In genomic region chr13:73467034-73467420, GRCm38 (mm10) we compare ENCODE assay signal across 8 mouse cellular contexts. TPM values are rescaled to one million over a fixed set of nuclear protein-coding genes. Genes with fewer than 3 reads are reported as not detected.
DNase-seq lines count a peak whose midpoint lies in the region; ATAC-seq lines count a peak whose summit lies in the region.

Lpcat1 (plus strand) TSS chr13:73467197.

- no peaks in the 10 kb centered on the region for H3K36me3 ChIP-seq in intestine, embryonic 14.5 days (ENCODE audit: control insufficient read depth, insufficient read depth, low read length)

- intact Hi-C loops in gastrocnemius, postnatal 36 days (cut with DNase I): no loop called here
- intact Hi-C loops in left cerebral cortex, postnatal 14 days (cut with DNase I): no loop called here

- peaks cover 15% of the 10 kb centered on the region for H3K4me1 ChIP-seq in intestine, embryonic 14.5 days (replicated peaks; ENCODE audit: control insufficient read depth, insufficient read depth, low read length)

- no peaks in the 10 kb centered on the region for H3K27me3 ChIP-seq in intestine, embryonic 14.5 days (replicated peaks; ENCODE audit: control insufficient read depth, insufficient read depth, low read length)

- under 1% methylated on average over 35 of the region's 35 CpGs for WGBS in intestine, embryonic 14.5 days

- no peaks in the 10 kb centered on the region for H3K9me3 ChIP-seq in intestine, embryonic 14.5 days (ENCODE audit: control insufficient read depth, low read length)

- DNase-seq in adrenal gland, adult 8-10 months: peak; percentile 75
- DNase-seq in embryo, embryonic 11.5 days (ENCODE audit: low read depth, low spot score): peak; percentile 88
- peak; percentile 78 to 81 for DNase-seq in gastrocnemius, postnatal 36 days
- DNase-seq in intestine, embryonic 14.5 days (ENCODE audit: low spot score): no peak
- DNase-seq in left cerebral cortex, postnatal 14 days (ENCODE audit: low spot score in 2 of 2): peak; percentile 89 to 91
- peak; percentile 92 for DNase-seq in right cerebral cortex, postnatal 14 days
- DNase-seq in urinary bladder, postnatal 25 days (ENCODE audit: low spot score): peak; percentile 90

- H3K9ac ChIP-seq in intestine, embryonic 14.5 days (ENCODE audit: low read length): peak within 1 kb of the TSS; percentile 84

- peak within 1 kb of the TSS; percentile 98 for H3K4me3 ChIP-seq in intestine, embryonic 14.5 days (ENCODE audit: low read depth, low read length)

- peak; percentile 97 for ATAC-seq in intestine, embryonic 14.5 days (replicated peaks; ENCODE audit: low FRiP score, low TSS enrichment, low read depth)
- ATAC-seq in megakaryocyte-erythroid progenitor cell, adult 5-6 weeks (replicated peaks; ENCODE audit: low FRiP score, low TSS enrichment, poor library complexity, severe bottlenecking): peak; percentile 84

- peak within 1 kb of the TSS; percentile 90 for H3K4me2 ChIP-seq in intestine, embryonic 14.5 days (ENCODE audit: low read length)

- peak within 1 kb of the TSS; percentile 90 for H3K27ac ChIP-seq in intestine, embryonic 14.5 days (ENCODE audit: low read depth)

RNA-seq across cellular contexts. Expression of gene Lpcat1, which starts in this region (rescaled TPM):
- total RNA-seq in adrenal gland, adult 8-10 months (2022): 10 to 100 TPM; 16.2 to 26.5 (median 20.5) TPM
- total RNA-seq in gastrocnemius, postnatal 36 days (2021): 1 to 10 TPM; 2.7 TPM
- 30.6 and 34.0 TPM in 2 replicates for polyA plus RNA-seq in intestine, embryonic 14.5 days (2014; fragmentation: Nextera tagmentation; extraction: Ambion mirVana)
- 10 to 100 TPM; 48.8 to 53.3 TPM for total RNA-seq in left cerebral cortex, postnatal 14 days (2021)
- 46.7 and 50.6 TPM in 2 replicates for total RNA-seq in megakaryocyte-erythroid progenitor cell, adult 5-6 weeks (2014; fragmentation: Nextera tagmentation)
- total RNA-seq in megakaryocyte-erythroid progenitor cell, adult 5-6 weeks (2017): 19.3 and 32.4 TPM in 2 replicates

Comparison
In these comparisons a context has a peak if more than half of its experiments do, and no peak if none do; other contexts are left out.
1. RNA of gene Lpcat1 (total RNA-seq): 48.8 to 53.3 TPM in left cerebral cortex, postnatal 14 days, 19.3 to 50.6 TPM in megakaryocyte-erythroid progenitor cell, adult 5-6 weeks and 16.2 to 26.5 TPM in adrenal gland, adult 8-10 months; 2.7 TPM in gastrocnemius, postnatal 36 days; every median in the first group is over 4 times any median in the second.